Mouse (Mus musculus) right cerebral cortex, postnatal 36 days (tissue): ENCODE measurements around the gene Hmga1b.
"Not testable (repeated sequence)": the region's sequence is repeated elsewhere in the genome, so short reads cannot be mapped to it uniquely, and the experiment has no call there.

Source experiments
- DNase-seq, 2 experiments: peaks; one replicate each; pipeline ENCODE4 v3.0.0; 2022; ENCODE audit warnings: low spot score in 2 of 2, mixed read lengths in 1 of 2

The Hmga1b gene

DNA sequence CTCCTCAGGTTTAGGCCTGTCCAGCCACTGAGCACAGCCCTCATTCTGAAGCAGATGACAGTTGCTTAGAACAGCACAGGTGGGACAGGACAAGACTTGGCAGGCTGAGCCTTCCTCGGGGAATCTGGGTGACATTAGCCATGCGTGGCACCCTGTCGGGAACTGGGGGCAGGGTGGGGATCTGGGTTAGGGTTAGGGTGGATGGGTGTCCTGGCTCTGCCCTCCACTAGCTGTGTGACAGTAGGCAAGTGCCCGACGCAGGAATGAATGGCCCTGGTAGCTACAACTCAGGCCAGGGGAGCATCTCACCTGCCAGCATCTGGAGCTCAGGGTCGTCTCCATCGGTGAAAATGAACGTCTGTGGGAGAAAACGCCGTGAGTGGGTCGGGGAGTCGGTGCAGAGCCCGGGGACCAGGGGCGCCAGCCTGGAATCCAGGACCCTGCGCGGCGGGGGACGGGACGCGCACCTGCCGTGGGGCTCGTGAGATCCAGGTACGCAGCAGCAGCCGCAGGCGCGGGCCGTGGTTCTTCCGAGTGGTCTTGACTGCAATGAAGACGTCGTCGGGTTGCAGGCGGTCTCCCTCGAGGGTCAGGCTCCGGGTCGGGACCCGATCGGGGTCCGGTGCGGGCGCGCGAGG, 21.0 kb downstream of the Hmga1b start:
- no peak for DNase-seq

DNA sequence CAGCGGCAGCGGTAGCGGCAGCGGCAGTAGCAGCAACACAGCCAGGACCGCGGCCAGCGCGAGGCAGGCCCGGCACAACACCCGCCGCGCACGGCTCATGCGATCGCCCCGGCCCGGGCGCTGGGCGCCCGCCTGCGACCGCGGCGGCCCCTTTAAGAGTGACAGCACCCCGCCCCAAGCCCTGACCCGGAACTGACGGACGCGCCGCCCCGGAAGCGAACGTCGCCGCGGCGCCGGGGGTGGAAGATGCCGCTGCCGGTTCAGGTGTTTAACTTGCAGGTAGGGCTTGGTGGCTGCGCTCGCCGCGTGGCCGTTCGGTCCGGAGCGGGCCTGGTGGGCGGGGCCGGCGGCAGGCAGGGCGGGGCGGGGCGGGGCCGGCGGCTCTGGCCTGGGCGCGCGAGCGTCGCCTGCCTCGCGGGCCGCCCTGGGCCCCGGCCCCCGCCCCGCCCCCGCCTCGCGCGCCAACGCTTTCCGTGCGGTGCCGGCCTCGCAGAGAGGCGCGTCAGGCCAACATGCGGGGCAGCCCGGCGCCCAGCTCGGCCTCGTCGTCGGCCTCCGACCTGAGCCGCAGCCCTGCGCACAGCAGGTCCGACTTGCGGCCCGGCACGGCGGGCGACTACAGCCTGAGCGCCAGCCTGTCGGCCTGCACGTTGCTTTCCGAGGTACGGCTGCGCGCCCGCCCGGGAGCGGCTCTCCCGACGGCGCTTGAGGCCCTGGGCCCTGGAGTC, 21.6 kb downstream of the Hmga1b start, which contains the start of the genes Rfng and Gps1:
TSS of gene Rfng (minus strand) at position 144 of the 728 bp plus-strand sequence.
TSS of gene Gps1 (plus strand) at position 209 of the 728 bp plus-strand sequence.
- DNase-seq, result peak; percentile 63 to 75

DNA sequence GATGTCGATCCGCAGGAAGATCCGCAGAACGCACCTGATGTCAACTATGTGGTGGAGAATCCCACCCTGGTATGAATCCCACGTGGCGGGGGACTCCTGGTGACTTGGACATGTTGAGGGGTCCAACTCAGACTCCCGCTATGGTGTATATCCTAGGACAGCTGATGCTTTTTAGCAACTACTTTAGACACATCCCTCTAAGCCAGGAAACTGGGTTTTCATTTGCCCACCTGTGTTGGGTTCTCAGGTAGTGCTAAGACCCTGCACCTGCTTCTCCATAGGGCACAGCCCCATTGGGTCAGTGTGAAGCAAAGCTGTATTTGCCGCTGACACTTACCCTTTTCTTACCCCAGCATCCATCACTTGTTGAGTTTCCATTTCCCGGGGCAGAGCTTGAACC, 22.6 kb downstream of the Hmga1b start:
- DNase-seq, result no peak

DNA sequence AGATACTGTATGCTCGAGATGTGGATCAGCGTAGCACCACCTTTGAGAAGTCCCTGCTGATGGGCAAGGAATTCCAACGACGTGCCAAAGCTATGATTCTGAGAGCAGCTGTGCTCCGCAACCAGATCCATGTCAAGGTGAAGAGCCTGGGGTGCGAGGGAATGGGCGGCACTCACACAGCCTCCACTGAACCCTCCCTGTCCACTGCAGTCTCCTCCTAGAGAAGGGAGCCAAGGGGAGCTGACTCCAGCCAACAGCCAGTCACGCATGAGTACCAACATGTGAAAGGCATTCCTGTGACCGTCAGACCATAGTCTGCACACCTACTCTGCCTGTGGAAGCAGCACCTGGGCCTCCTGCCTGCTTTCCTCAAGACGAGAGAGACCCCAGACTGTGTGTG, 25.9 kb downstream of the Hmga1b start:
- DNase-seq, result not testable (repeated sequence)

GRCm38 (mm10) chr11:120789355-120789754, 26.8 kb downstream of the Hmga1b start:
- no peak for DNase-seq

- DNase-seq, result no peak
Observed at GRCm38 (mm10) chr11:120789810-120790209, 27.2 kb downstream of the Hmga1b start.

DNA sequence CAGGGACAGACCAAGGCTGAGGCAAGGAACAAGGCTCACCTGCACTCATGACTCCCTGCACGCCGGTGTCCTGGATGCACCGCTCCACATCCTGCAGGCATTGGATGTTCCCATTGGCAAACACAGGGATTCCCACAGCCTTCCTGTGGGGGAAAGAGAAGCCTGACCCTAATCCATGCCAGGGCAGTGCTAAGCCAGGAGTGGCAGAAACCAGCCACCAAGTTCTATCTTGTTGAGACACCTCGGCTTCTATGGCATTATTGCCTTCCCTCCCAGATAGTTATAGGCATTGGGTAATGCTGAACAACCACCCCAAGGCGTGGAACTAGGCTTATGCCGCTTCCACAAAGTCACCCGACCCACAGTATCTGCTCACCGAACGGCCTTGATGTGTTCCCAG, 30.1 kb downstream of the Hmga1b start:
- DNase-seq, result no peak

- DNase-seq, result peak; percentile 91 to 92
Observed at GRCm38 (mm10) chr11:120795756-120796613, 33.4 kb downstream of the Hmga1b start, which contains the start of gene Dus1l. Dus1l (minus strand) TSS chr11:120796403.

DNA sequence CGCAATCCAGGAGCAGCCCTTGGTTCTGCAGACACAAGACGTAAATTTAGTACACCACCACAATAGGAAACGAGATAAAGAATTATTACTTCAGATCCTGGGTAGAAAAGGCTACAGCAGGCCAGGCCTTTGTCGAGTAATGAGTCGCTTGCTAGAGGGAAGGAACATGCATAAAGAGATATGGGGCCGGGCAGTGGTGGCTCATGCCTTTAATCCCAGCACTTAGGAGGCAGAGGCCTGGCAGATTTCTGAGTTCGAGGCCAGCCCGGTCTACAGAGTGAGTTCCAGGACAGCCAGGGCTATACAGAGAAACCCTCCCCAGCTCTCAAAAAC, 34.0 kb downstream of the Hmga1b start:
- no peak for DNase-seq

GRCm38 (mm10) chr11:120798244-120798643, 35.6 kb downstream of the Hmga1b start:
- DNase-seq, result no peak

DNA sequence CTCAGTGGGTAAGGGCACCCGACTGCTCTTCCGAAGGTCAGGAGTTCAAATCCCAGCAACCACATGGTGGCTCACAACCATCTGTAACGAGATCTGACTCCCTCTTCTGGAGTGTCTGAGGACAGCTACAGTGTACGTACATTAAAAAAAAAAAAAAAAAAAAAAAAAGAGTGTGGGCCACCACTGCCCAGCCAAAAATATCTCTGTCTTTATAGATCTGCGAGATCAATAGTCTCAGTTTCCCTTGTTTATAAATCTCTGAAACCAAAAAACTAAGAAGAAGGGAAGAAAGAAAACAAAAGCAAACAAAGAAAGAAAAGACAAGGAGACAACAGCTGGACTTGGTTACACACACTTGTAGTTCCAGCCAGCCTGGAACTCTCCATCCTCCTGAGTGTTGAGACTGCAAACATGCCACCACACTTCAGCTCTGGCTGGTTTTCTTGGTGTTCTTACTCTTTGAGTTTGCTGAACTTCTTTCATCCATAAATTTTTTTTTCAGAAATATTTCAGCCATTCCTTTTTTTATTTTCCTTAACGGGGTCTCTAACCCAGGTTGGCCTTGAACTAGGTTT, 36.8 kb downstream of the Hmga1b start:
- no peak for DNase-seq

- peak; percentile 56 to 65 for DNase-seq
Observed at GRCm38 (mm10) chr11:120800061-120800904, 37.7 kb downstream of the Hmga1b start.

GRCm38 (mm10) chr11:120804274-120804673, 41.7 kb downstream of the Hmga1b start:
- no peak for DNase-seq

- no peak for DNase-seq
Observed at GRCm38 (mm10) chr11:120804769-120805168, 42.2 kb downstream of the Hmga1b start.

DNA sequence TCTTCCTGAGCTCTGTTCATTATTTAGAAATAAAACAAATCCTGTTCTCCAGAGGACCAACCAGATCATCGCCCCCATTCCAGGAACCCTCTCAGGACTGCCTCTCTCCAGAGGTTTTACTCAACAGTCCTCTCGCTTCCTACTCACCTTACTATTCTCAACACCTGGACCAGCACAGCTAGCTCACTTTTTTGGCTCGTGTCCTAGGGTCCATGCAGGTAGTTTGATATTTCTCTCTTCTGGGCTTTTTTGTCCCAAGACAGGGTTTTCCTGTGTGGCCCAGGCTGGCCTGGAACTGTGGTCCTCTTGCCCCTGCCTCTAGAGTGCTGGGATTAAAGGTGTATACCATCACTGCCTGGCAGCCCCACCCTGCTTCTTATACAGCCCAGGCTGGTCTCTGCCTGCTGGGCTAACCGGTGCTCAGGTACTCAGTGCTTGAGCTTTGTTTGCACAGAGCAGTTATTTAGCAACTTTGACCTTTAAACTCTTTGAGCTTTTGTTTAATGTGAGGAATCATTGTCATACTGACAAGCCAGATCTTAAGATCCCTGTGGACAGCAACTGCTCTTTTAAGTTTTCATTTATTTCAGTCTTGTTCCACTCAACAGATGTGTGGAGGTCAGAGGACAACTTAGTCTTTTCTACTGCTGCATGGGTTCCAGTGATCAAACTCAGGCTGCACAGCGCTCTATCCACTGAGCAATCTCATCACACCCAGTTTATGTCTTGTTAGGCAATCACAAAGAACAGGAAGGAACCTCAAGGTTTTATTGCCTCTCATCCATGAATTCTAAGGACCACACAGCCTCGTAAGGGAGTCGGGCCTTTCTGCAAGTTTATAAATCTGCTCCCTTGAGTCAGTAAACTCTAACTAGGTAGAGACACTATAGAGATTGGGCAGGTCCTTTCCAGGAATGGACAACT, 43.0 kb downstream of the Hmga1b start:
- no peak for DNase-seq

- DNase-seq, result no peak
Observed at GRCm38 (mm10) chr11:120808010-120808409, 45.4 kb downstream of the Hmga1b start.

GRCm38 (mm10) chr11:120812068-120812467, 49.5 kb downstream of the Hmga1b start:
- no peak for DNase-seq
